Mouse (Mus musculus) heart, postnatal 14 days (tissue): ENCODE results near the gene Cep290. TPM values are rescaled to one million over a fixed set of nuclear protein-coding genes. Genes with fewer than 3 reads are reported as not detected.
"Not testable (repeated sequence)": the region's sequence is repeated elsewhere in the genome, so short reads cannot be mapped to it uniquely, and the experiment has no call there.

Source experiments
- DNase-seq, 2 experiments: peaks; one replicate each; pipeline ENCODE4 v3.0.0; 2021 to 2022
- intact Hi-C: fragments of 180-260 bp; cut with DNase I; formaldehyde crosslinking; loops from one replicate; pipeline ENCODE4 v1.15.1; 2025
- long read RNA-seq, 2 experiments: library from polyadenylated mRNA; stranded (forward); transcript quantifications; one replicate each; pipeline ENCODE4 v2.0.0; 2021
- total RNA-seq, 2 experiments: library from RNA; stranded (reverse); gene quantifications; 2 replicates each; pipeline ENCODE4 v1.2.3; 2021

The Cep290 gene
- total RNA-seq = 1 to 10 TPM; 3.3 to 3.7 TPM
- long read RNA-seq, experiment 1, partial matches to known transcripts = 0 of 1 reads
- long read RNA-seq, experiment 1, other reads (novel, unspliced or antisense) = 1 of 1 reads
- long read RNA-seq, experiment 2, partial matches to known transcripts = 0 of 1 reads
- long read RNA-seq, experiment 2, other reads (novel, unspliced or antisense) = 1 of 1 reads

DNA sequence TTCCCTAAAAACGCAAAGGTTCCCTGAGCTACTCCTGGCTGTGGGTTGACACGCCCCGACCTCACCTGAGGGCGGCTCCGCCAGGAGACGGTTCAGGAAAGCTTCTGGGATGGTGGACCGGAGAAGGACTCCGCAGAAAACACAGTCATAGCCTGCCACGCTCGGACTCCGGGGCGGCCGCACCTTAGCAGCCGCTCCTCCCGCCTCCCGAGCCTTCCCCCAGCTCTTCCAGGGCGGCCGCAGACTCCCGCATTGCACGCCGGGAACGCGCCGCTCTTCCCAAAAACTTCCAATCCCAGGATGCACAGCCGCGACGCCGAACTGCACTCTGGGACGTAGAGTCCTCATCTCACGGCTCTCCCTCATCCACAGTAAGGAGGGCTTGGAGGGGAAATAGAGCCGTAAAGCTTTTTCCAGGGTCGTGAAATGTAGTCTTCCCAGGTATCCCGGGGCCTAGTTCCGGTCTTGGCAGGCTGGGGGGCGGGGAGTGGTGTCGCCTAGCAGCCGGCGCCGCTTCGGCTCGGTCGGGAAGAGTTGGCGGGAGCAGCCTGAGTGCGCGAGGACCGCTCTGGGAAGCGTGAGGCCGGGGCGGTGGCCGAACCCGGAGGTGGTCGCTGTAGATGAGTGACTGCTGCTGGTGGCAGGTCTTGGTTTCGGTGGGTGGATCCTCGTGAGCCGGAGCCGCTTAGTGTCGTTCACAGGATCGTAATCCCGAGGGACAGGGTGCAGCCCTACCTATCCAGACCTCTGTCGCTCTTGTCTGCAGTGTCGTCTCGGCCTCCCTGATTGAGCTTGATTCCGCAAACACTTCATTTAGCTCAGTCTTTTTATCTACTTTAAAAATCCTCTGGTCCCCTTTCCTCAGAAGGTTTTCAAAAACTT lies at the start of gene Cep290, which contains the start of gene Tmtc3:
Cep290 (plus strand) TSS at position 462 of the 882 bp plus-strand sequence.
Tmtc3 (minus strand) TSS at position 254 of the 882 bp plus-strand sequence.
- intact Hi-C loops = no loop called here
- DNase-seq = peak; percentile 92 to 93

DNA sequence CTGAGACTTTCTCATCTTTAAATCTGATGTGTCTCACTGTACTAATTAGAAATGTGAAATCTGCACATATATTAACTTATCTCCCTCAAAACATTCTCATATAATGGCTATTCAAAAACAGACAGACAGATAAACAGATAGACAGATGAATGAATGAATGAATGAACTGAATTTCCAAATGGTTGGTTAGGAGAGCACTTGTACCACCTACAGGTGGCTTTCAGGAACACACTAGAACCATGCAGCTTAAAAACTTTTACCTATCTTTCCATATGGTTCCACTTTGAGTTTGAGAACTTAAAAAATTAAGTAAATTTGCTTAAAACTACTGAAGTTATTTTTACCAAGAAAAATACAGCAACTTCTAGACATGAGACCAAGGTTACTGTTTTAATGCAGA lies 38.0 kb upstream of the Cep290 start:
- DNase-seq = no peak
- intact Hi-C loops = no loop called here

DNA sequence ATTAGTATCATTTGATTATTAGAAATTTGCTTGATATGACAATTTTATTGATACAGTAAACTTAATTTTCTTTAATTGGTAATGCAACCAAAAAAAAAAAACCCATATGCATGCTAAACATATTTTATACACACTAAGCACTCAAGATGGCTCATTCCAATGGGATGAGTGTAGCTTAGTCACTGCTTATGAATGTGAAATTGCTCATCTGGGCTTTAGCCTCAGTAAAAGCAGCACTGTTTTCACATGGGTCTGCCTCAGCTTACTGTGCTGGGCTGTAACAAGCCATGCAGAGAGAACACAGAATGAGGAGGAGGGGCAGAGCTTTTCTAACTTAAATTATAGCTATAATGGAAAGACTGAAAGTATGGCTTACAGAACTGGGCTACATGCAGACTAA lies 26.8 kb upstream of the Cep290 start:
- DNase-seq = no peak
- intact Hi-C loops = no loop called here

DNA sequence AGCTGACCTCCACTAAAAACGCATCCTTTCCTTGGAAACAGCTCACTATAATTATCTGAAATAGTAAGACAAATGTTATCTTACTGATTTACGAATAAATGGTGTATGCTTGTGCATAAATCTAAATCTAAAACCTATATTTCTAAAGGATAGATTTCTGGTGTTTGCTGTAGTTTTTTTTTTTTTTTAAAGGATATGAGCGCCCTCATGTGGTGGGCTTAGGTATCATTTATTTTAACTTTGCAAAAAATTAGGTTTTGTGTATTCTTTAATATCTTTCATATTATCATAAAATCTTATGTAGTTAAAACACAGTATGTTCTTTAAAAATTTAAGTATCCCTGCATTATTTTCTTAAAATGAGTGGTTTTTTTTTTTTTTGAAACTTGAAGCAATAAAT lies 12.3 kb upstream of the Cep290 start:
- intact Hi-C loops = loop anchor here (5.0 kb wide), 1 partner anchor 833 kb away; no protein-coding TSS in a partner anchor
- no peak for DNase-seq

DNA sequence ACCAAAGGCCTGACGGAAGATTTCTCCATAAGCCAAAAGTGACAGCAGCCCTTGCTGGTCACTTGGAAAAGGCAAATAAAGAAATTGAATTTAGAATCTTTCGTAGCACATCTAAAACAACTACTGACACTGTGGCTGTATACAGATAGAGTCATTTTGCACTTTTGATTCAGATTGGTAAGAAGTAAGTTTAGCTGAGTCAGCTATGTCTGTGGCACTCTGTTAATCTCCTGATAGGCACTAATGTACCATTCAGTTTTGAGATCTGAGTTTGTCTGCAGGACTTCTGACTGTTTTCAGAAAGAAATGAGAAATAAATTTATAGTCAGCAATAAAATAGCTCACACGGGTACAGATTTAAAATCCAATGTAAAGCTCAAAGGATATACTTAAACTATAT lies 7.8 kb upstream of the Cep290 start:
- intact Hi-C loops = loop anchor here (5.0 kb wide), 1 partner anchor 837 kb away; no protein-coding TSS in a partner anchor
- DNase-seq = no peak

DNA sequence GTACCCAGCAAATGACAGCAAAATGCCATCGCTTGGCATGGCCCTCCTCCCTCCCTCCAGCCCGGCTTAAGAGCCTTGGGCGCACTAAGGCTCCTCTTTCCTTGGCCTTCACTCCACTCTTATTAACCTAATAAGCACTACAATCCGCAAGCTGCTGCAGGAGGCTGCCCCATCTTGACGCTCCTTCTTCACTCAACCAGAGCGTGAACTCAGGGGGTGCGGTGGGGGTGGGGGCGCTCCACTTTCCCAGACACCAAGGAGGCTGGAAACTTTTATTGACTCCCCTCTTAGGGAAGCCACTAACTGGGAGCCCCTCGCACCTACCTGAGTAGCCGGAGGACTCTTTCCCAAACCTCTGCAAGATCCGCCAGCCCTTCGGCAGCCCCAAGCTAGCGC lies 659 bp upstream of the Cep290 start:
- DNase-seq = no peak
- intact Hi-C loops = no loop called here

GRCm38 (mm10) chr10:100491916-100492315 lies 4.6 kb downstream of the Cep290 start:
- intact Hi-C loops = no loop called here
- no peak for DNase-seq

GRCm38 (mm10) chr10:100498309-100498708 lies 11.0 kb downstream of the Cep290 start:
- intact Hi-C loops = no loop called here
- no peak for DNase-seq

DNA sequence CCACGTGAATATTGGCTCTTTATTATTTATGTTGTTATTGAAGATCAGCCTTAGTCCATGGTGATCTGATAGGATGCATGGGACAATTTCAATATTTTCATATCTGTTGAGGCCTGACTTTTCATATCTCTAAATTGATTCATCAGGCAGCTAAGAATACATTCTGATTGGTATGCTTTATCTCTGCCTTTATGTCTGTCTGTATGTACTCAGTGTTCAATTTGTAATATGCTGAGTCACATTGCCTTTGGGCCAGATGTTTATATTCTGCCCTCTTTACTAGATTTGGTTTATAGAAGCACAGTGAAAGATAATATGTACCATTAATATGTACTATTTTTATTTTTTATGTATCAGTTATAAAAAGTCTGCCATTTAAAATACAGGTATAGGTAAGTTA lies 20.8 kb downstream of the Cep290 start:
- intact Hi-C loops = no loop called here
- no peak for DNase-seq

DNA sequence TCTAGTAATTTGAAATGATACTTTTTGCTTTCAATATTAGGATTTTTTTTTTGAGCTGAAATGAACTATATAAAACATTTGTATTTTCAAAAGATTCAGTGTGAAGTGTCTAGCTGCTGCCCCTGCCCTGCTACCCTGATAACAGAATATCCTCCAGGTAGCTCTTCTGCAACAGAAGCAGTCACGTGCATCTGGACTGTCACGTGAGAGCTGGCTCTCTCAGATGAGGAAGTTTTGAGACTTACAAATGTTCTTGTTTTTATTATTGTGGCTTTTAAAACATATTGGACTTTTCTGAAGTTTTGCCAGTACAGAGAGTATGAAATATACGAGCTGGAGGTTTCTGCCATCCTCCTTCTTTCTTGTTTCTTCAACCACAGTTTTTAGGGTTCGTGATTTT lies 34.3 kb downstream of the Cep290 start:
- intact Hi-C loops = no loop called here
- no peak for DNase-seq

- intact Hi-C loops = no loop called here
Measured at GRCm38 (mm10) chr10:100522330-100522729, 35.0 kb downstream of the Cep290 start.

DNA sequence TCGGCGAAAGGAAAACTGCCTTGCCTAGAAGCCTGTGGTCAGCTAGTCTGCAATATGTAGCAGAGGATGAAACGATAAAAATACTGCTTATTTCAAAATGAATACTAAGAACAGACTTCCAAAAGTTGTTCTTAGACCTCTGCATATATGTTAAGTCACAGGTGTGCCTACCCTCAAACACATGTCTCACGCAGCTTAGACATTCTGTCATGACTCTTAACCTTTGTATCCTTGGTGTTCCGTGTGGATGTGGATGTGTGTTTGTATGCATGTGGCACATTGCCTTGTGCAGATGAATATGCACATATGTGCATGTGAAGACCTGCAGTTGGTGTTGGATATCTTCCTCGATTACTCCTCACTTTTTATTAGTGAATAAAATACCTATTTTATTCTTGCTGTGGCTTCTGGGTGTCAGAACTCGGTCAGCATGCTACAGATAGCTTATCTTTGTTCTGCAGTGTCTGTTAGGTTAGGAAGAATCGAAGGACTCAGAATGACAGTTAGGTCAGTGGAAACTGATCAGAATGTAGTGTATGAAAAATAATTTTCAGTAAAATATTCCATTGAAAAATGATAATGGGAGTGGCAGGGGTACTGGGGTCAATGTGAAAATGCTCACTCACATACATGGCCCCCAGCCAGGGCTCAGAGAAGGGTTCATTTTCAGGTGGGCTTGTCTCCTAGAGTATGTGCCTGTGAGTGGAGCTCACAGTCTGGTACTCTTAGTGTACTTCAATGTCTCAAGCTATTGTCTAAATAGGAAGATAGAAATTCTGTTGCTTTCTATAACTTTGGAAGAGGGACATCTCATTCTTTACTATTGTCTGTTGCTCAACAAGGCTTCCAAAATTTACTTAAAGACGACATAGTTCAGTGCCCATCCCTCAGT lies 37.4 kb downstream of the Cep290 start:
- intact Hi-C loops = no loop called here
- no peak for DNase-seq

More at GRCm38 (mm10) chr10:100522330-100522729, 35.0 kb downstream of the Cep290 start:
- no peak for DNase-seq

DNA sequence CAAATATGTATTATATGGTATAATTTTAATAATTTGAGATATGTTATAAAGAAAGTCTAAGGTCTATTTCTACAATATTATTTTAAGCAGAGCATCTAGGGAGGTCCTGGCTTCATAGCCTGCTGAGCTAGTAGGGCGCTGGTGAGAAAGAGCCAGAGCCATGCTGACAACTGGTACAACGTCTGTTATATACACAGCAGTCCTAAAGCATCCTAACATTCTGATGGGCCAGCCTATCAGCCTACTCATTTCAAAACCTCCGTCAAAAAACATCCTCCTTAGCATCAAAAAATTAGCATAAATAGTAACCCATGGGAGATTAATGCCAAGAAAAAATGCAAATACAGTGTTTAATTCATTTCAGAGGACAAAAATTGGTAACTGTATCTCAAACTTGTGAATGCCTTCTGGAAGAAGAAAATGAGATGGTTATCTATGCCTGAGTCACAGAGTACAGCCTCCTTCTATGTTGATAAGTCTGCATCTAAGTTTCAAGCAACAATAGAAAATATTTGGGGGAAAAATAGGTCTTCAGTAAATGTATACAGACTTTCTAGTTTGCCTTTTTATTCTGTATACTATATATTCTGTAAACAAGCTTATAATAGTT lies 69.3 kb downstream of the Cep290 start:
- intact Hi-C loops = no loop called here
- DNase-seq = no peak

GRCm38 (mm10) chr10:100560194-100560883 lies 73.0 kb downstream of the Cep290 start:
- DNase-seq, intact Hi-C loops: not testable (repeated sequence)

DNA sequence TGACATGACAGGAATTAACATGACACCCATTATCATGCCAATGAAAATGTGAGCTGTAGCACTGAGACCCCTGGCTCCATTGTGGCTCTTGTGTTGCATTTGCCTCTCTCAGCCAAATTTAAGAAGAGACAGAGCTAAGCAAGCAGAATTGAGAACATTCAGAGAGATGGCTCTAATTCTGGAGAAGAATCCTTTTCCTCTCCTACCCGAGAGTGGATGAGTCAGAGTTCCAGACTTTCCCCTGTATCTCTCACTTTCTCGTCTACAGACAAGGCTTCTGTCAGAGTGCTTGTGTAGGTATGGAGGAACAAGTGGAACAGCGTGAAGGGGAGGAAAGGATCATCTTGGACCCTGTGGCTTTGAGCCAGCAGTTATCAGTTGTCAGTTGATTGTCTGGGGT lies 76.8 kb downstream of the Cep290 start:
- DNase-seq = no peak
- intact Hi-C loops = no loop called here

DNA sequence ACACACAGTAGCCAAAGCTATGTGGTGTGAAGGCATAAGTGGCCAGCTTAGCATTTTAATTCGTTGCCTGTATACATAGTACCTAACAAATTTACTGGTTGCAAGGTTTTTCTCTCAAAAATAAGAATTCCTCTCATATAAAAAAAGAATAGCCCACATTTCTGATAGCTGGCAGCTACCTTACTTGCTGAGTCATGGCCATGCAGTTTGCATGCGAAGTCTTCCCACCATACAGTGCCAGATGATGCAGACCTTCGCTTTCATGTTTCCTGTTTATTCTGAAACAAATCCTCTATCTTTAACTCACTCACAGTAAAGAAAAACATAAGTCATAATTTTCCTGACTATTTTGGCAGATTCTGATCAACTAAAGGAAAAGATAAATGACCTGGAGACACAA lies 84.3 kb downstream of the Cep290 start:
- intact Hi-C loops = no loop called here
- DNase-seq = no peak

GRCm38 (mm10) chr10:100574505-100575149 lies 87.3 kb downstream of the Cep290 start:
- intact Hi-C loops = no loop called here
- no peak for DNase-seq

GRCm38 (mm10) chr10:100575294-100575693 lies 87.9 kb downstream of the Cep290 start:
- intact Hi-C loops = no loop called here
- no peak for DNase-seq

DNA sequence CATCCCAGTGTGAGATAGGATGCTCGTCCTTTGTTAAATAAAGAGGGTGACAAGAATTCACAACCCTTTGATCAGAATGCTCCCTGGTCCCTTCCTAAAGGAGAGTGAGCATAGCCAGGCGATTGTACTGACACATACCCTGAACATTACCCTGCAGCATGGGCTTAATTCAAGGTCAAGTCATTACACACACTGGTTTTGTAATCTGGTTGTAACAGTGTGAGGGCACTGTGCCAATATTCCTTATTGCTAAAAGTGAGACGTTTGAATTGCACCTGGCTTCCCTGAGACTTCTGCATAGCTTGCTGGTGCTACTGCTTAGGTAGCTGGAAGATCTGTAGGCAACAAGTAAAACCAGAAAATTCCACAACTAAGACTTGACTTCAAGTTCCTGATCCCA lies 96.8 kb downstream of the Cep290 start:
- DNase-seq = no peak
- intact Hi-C loops = no loop called here
